ENCODE assay signal across 8 mouse cellular contexts in the genomic region with DNA sequence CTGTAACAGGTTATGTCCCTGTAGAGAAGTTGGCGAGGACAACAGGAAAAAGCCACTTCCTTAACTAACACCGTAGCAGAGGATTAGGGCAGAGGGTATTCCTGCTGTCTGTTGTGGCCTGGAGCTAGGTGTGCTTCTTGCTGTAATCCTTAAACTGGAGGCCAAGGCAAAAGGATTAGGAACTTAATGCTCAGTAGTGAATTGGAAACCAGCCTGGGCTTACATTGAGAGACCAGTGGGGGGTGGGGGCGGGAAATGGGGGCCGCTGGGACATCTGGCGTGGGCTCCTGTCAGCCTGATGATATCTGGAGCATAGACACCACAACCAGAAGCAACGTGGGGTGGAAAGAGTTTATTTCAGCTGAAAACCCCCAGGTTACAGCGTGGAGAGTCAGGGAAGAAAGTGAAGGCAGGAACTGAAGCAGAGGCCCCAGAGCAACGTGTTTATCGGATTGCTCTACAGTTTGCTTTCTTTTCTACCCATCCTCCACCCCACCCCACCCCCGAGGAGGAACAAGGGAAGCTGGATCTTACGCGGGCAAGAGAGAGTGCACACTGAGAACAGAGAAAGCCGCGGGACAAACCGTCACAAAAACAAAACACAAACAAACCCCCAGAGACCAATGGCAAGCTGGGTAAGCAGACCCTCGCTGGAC. TPM values are rescaled to one million over a fixed set of nuclear protein-coding genes. Genes with fewer than 3 reads are reported as not detected.
A peak's percentile ranks its signal among the peaks of the same experiment; 100 is the strongest.
DNase-seq lines count a peak whose midpoint lies in the region; ATAC-seq and TF ChIP-seq lines count a peak whose summit lies in the region.

No protein-coding gene starts in this region.

- 8% methylated on average over 16 of the region's 16 CpGs for WGBS in lung, postnatal 0 days
- WGBS in forebrain, embryonic 11.5 days = 4% methylated on average over 16 of the region's 16 CpGs
- 8% methylated on average over 16 of the region's 16 CpGs for WGBS in olfactory bulb, adult 2 months

- no peaks in the 10 kb centered on the region for H3K36me3 ChIP-seq in lung, postnatal 0 days (ENCODE audit: insufficient read depth, low read length)
- H3K36me3 ChIP-seq in forebrain, embryonic 11.5 days (ENCODE audit: control insufficient read depth, insufficient read depth, low read length) = no peaks in the 10 kb centered on the region

- no peak for TF ChIP-seq EP300 in lung, postnatal 0 days (IDR thresholded peaks at IDR 0.05)

- H3K4me2 ChIP-seq in lung, postnatal 0 days (replicated peaks; ENCODE audit: low read depth, low read length) = peak overlapping the region; percentile 54
- H3K4me2 ChIP-seq in forebrain, embryonic 11.5 days (ENCODE audit: low read depth, low read length, severe bottlenecking) = peak overlapping the region; percentile 42; the same call in 1 of the 2 replicates

- peak overlapping the region; percentile 77 for H3K27ac ChIP-seq in lung, postnatal 0 days (ENCODE audit: low read length)
- H3K27ac ChIP-seq in forebrain, embryonic 11.5 days (ENCODE audit: low read depth, low read length) = 0 out of 2 replicates have a peak overlapping the region, but pooled peaks have one; percentile 9
- no peak overlapping the region for H3K27ac ChIP-seq in olfactory bulb, adult 2 months (ENCODE audit: insufficient read depth, low read depth, low read length)

- H3K9me3 ChIP-seq in lung, postnatal 0 days (ENCODE audit: low read length) = no peaks in the 10 kb centered on the region
- no peaks in the 10 kb centered on the region for H3K9me3 ChIP-seq in forebrain, embryonic 11.5 days (ENCODE audit: control insufficient read depth, low read length)

- peaks cover 6% of the 10 kb centered on the region; the same call in 1 of the 2 replicates for H3K4me1 ChIP-seq in lung, postnatal 0 days (ENCODE audit: insufficient read depth, low read depth, low read length)
- H3K4me1 ChIP-seq in forebrain, embryonic 11.5 days (replicated peaks; ENCODE audit: control insufficient read depth, insufficient read depth, low read length) = peaks cover 5% of the 10 kb centered on the region; the same call in 1 of the 2 replicates
- peaks cover 5% of the 10 kb centered on the region for H3K4me1 ChIP-seq in olfactory bulb, adult 2 months (ENCODE audit: control insufficient read depth, insufficient read depth, low read length)

- no peak for TF ChIP-seq POLR2A in olfactory bulb, adult 2 months (IDR thresholded peaks at IDR 0.05; ENCODE audit: insufficient read depth, low read depth, low read length)

- H3K4me3 ChIP-seq in lung, postnatal 0 days (ENCODE audit: low read depth, low read length) = peak overlapping the region; percentile 20
- H3K4me3 ChIP-seq in forebrain, embryonic 11.5 days (ENCODE audit: low read depth, low read length) = 0 out of 2 replicates have a peak overlapping the region, but pooled peaks have one; percentile 3
- H3K4me3 ChIP-seq in olfactory bulb, adult 2 months (ENCODE audit: insufficient read depth, low read depth, low read length) = peak overlapping the region; percentile 11; the same call in 1 of the 2 replicates

- TF ChIP-seq CTCF in lung, postnatal 0 days (IDR thresholded peaks at IDR 0.05) = no peak
- TF ChIP-seq CTCF in olfactory bulb, adult 2 months (IDR thresholded peaks at IDR 0.05; ENCODE audit: insufficient read depth, low read depth, low read length) = no peak

- no peak for ATAC-seq in lung, postnatal 0 days
- ATAC-seq in forebrain, embryonic 11.5 days (replicated peaks; ENCODE audit: low FRiP score) = no peak

- peak; percentile 64 for DNase-seq in lung, postnatal 0 days (ENCODE audit: low spot score)
- no peak for DNase-seq in lung, postnatal 14 days
- DNase-seq in forebrain, embryonic 11.5 days (ENCODE audit: low spot score) = peak; percentile 57
- peak; percentile 80 for DNase-seq in liver
- no peak for DNase-seq in adrenal gland, adult 8-10 months
- no peak for DNase-seq in ovary, postnatal 10 days (ENCODE audit: low spot score)
- no peak for DNase-seq in cerebellum, postnatal 36 days

- H3K9ac ChIP-seq in lung, postnatal 0 days (replicated peaks; ENCODE audit: low read depth) = peak overlapping the region; percentile 38; the same call in 1 of the 2 replicates
- peak overlapping the region; percentile 57 for H3K9ac ChIP-seq in forebrain, embryonic 11.5 days (ENCODE audit: low read length)

- H3K27me3 ChIP-seq in lung, postnatal 0 days (replicated peaks; ENCODE audit: insufficient read depth, low read length) = no peaks in the 10 kb centered on the region
- no peaks in the 10 kb centered on the region for H3K27me3 ChIP-seq in forebrain, embryonic 11.5 days (ENCODE audit: control insufficient read depth, insufficient read depth, low read length)

RNA-seq across cellular contexts. Expression of a gene that starts 18.9 kb away (rescaled TPM):
- 75.4 and 83.4 TPM in 2 replicates for polyA plus RNA-seq in lung, postnatal 0 days (2015; fragmentation: Nextera tagmentation; extraction: Ambion mirVana)
- polyA plus RNA-seq in forebrain, embryonic 11.5 days (2014; fragmentation: Nextera tagmentation; extraction: Ambion mirVana) = 50.9 and 57.5 TPM in 2 replicates
- polyA plus RNA-seq in olfactory bulb, adult 2 months (2012; ENCODE audit: insufficient read depth, insufficient read length, low replicate concordance, missing spikeins) = not detected in 2 replicates
- total RNA-seq in adrenal gland, adult 8-10 months (2022) = 100 to 1,000 TPM; 121 to 174 (median 163) TPM

RNA-seq across cellular contexts. Expression of a gene that starts 20.0 kb away (rescaled TPM):
- polyA plus RNA-seq in lung, postnatal 0 days (2015; fragmentation: Nextera tagmentation; extraction: Ambion mirVana) = 0.61 and 0.76 TPM in 2 replicates
- polyA plus RNA-seq in forebrain, embryonic 11.5 days (2014; fragmentation: Nextera tagmentation; extraction: Ambion mirVana) = 0.35 TPM in 1 of 2 replicates, not detected in the other
- not detected in 2 replicates for polyA plus RNA-seq in olfactory bulb, adult 2 months (2012; ENCODE audit: insufficient read depth, insufficient read length, low replicate concordance, missing spikeins)
- total RNA-seq in adrenal gland, adult 8-10 months (2022) = 1 to 10 TPM in 3 of 4 experiments, under 1 TPM in 1; 0.87 to 4.0 (median 2.3) TPM

RNA-seq across cellular contexts. Expression of a gene that starts 26.1 kb away (rescaled TPM):
- polyA plus RNA-seq in lung, postnatal 0 days (2015; fragmentation: Nextera tagmentation; extraction: Ambion mirVana) = 60.6 and 67.7 TPM in 2 replicates
- 152 and 160 TPM in 2 replicates for polyA plus RNA-seq in forebrain, embryonic 11.5 days (2014; fragmentation: Nextera tagmentation; extraction: Ambion mirVana)
- not detected in 2 replicates for polyA plus RNA-seq in olfactory bulb, adult 2 months (2012; ENCODE audit: insufficient read depth, insufficient read length, low replicate concordance, missing spikeins)
- total RNA-seq in adrenal gland, adult 8-10 months (2022) = 10 to 100 TPM; 77.6 to 95.8 (median 90.1) TPM

RNA-seq across cellular contexts. Expression of a gene that starts 39.0 kb away (rescaled TPM):
- 209 and 215 TPM in 2 replicates for polyA plus RNA-seq in lung, postnatal 0 days (2015; fragmentation: Nextera tagmentation; extraction: Ambion mirVana)
- polyA plus RNA-seq in forebrain, embryonic 11.5 days (2014; fragmentation: Nextera tagmentation; extraction: Ambion mirVana) = 213 and 247 TPM in 2 replicates
- not detected in 2 replicates for polyA plus RNA-seq in olfactory bulb, adult 2 months (2012; ENCODE audit: insufficient read depth, insufficient read length, low replicate concordance, missing spikeins)
- total RNA-seq in adrenal gland, adult 8-10 months (2022) = 10 to 100 TPM; 62.9 to 67.8 (median 65.3) TPM

RNA-seq across cellular contexts. Expression of a gene that starts 40.4 kb away (rescaled TPM):
- polyA plus RNA-seq in lung, postnatal 0 days (2015; fragmentation: Nextera tagmentation; extraction: Ambion mirVana) = not detected in 2 replicates
- not detected in 2 replicates for polyA plus RNA-seq in forebrain, embryonic 11.5 days (2014; fragmentation: Nextera tagmentation; extraction: Ambion mirVana)
- not detected in 2 replicates for polyA plus RNA-seq in olfactory bulb, adult 2 months (2012; ENCODE audit: insufficient read depth, insufficient read length, low replicate concordance, missing spikeins)
- total RNA-seq in adrenal gland, adult 8-10 months (2022) = 1 to 10 TPM in 3 of 4 experiments, under 1 TPM in 1; 0.78 to 2.8 (median 1.2) TPM

Comparison
In these comparisons a context has a peak if more than half of its experiments do, and no peak if none do; other contexts are left out.
1. DNase-seq: peak in lung, postnatal 0 days (single experiment), forebrain, embryonic 11.5 days (single experiment) and liver (single experiment); none in lung, postnatal 14 days (single experiment), adrenal gland, adult 8-10 months (single experiment), ovary, postnatal 10 days (single experiment) and cerebellum, postnatal 36 days (0 of 2).
2. RNA of a gene that starts 18.9 kb away (polyA plus RNA-seq): 75.4 to 83.4 TPM in lung, postnatal 0 days and 50.9 to 57.5 TPM in forebrain, embryonic 11.5 days; not detected in olfactory bulb, adult 2 months; every median in the first group is over 10 times any median in the second.
3. RNA of a gene that starts 26.1 kb away (polyA plus RNA-seq): 152 to 160 TPM in forebrain, embryonic 11.5 days and 60.6 to 67.7 TPM in lung, postnatal 0 days; not detected in olfactory bulb, adult 2 months; every median in the first group is over 10 times any median in the second.
4. Peak in every context shown above with its lines, with median percentiles within 50 percentile points of each other: H3K4me3 ChIP-seq.